Mouse (Mus musculus) ES-Bruce4 (cell line): Measurements from ENCODE around the gene Gm5148. TPM values are rescaled to one million over a fixed set of nuclear protein-coding genes. Genes with fewer than 3 reads are reported as not detected.
A peak's percentile ranks its signal among the peaks of the same experiment; 100 is the strongest.

ENCODE experiments used
- H3K27ac ChIP-seq: 2 replicates; pipeline ENCODE4 v1.5.1; 2012; ENCODE audit warnings: low read length, inconsistent platforms; ENCODE audit not compliant: insufficient read depth
- H3K27me3 ChIP-seq: 2 replicates; pipeline ENCODE4 v1.6.1; 2012; ENCODE audit warnings: mild to moderate bottlenecking, low read length, inconsistent platforms; ENCODE audit not compliant: control insufficient read depth, poor library complexity, insufficient read depth, severe bottlenecking
- H3K36me3 ChIP-seq: 2 replicates; pipeline ENCODE4 v1.6.1; 2012; ENCODE audit warnings: inconsistent platforms, mild to moderate bottlenecking, low read length, moderate library complexity; ENCODE audit not compliant: control insufficient read depth, poor library complexity, insufficient read depth, severe bottlenecking
- H3K4me1 ChIP-seq: one replicate; pipeline ENCODE4 v1.8.1; 2011; ENCODE audit warnings: low read length; ENCODE audit not compliant: control insufficient read depth, insufficient read depth
- H3K4me3 ChIP-seq: 2 replicates; pipeline ENCODE4 v1.5.1; 2011; ENCODE audit warnings: low read depth, mild to moderate bottlenecking, low read length
- H3K9ac ChIP-seq: 2 replicates; pipeline ENCODE4 v1.6.1; 2012; ENCODE audit warnings: low read depth, mild to moderate bottlenecking, inconsistent platforms; ENCODE audit not compliant: poor library complexity, severe bottlenecking
- H3K9me3 ChIP-seq: replicated peaks from 2 replicates; pipeline ENCODE4 v1.6.1; 2012; ENCODE audit warnings: mild to moderate bottlenecking, low read length, inconsistent platforms; ENCODE audit not compliant: control insufficient read depth, poor library complexity, insufficient read depth, severe bottlenecking
- CTCF ChIP-seq: IDR thresholded peaks from one replicate; pipeline ENCODE4 v1.8.1; 2011; ENCODE audit warnings: low read depth, low read length
- EP300 ChIP-seq: IDR thresholded peaks from 2 replicates; pipeline ENCODE4 v1.6.1; 2011; ENCODE audit warnings: low read depth, low read length; ENCODE audit not compliant: insufficient read depth
- POLR2A ChIP-seq: IDR thresholded peaks from one replicate; pipeline ENCODE4 v1.8.1; 2011; ENCODE audit warnings: low read length; ENCODE audit not compliant: insufficient read depth
- polyA plus RNA-seq: library from polyadenylated mRNA; stranded (reverse); fragments of >200 nt; gene quantifications from 2 replicates; pipeline ENCODE4 v1.2.4, GENCODE M21; 2011; ENCODE audit warnings: low read depth; ENCODE audit not compliant: missing spikeins, insufficient read depth, insufficient read length

Gm5148 gene
- polyA plus RNA-seq, 1 experiment = 3.1 TPM

DNA sequence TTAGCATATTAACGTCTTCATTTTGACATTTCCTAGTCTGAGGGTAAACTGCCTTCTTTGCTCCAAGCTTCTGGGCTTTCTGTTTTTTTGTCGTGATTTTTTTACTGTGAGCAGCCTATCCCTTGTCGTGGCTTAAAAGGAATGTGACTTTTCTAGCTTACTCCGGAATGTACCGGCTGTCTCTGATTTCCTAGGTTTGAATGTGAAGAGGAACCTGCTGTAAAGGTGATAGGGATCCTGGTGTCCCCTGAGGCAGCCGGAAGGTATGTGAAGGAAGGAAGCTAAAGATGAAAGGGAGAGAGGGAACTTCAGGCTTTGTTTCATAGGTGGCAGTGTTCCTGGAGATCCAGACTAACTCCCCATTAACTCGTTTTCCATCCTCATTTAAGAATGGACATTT, 56.6 kb downstream of the Gm5148 start:
- no peaks in the 10 kb centered on the region for H3K36me3 ChIP-seq
- H3K9ac ChIP-seq = no peak overlapping the region
- no peak overlapping the region for H3K4me3 ChIP-seq
- no peak overlapping the region for H3K27ac ChIP-seq
- H3K4me1 ChIP-seq = peaks cover 5% of the 10 kb centered on the region
- H3K9me3 ChIP-seq = peaks cover 11% of the 10 kb centered on the region; the same call in 1 of the 2 replicates
- no peak for TF ChIP-seq EP300
- TF ChIP-seq CTCF = no peak
- TF ChIP-seq POLR2A = no peak
- H3K27me3 ChIP-seq = no peaks in the 10 kb centered on the region

DNA sequence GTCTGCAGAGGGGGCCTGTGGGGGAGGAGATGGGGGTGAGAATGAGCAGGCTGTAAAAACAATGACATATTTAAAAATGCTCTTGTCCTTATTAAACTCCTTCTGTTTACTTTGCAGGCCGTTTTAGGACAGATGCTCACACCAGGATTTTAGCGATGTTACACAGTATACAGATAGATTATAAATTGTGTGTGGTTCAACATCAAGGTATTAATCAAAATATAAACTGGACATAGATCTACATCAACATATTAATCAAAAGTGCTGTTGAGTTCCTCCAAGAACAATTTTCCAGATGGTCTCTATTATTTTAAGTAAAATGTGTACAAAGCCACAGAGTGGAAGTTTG, 57.2 kb downstream of the Gm5148 start:
- Histone ChIP-seq H3K27ac (no peak overlapping the region), H3K4me1 (peaks cover 3% of the 10 kb centered on the region), H3K9me3 (peaks cover 11% of the 10 kb centered on the region; the same call in 1 of the 2 replicates), H3K9ac (no peak overlapping the region), H3K36me3 (no peaks in the 10 kb centered on the region), H3K4me3 (no peak overlapping the region), H3K27me3 (no peaks in the 10 kb centered on the region)
- TF ChIP-seq CTCF (no peak), POLR2A (no peak)

DNA sequence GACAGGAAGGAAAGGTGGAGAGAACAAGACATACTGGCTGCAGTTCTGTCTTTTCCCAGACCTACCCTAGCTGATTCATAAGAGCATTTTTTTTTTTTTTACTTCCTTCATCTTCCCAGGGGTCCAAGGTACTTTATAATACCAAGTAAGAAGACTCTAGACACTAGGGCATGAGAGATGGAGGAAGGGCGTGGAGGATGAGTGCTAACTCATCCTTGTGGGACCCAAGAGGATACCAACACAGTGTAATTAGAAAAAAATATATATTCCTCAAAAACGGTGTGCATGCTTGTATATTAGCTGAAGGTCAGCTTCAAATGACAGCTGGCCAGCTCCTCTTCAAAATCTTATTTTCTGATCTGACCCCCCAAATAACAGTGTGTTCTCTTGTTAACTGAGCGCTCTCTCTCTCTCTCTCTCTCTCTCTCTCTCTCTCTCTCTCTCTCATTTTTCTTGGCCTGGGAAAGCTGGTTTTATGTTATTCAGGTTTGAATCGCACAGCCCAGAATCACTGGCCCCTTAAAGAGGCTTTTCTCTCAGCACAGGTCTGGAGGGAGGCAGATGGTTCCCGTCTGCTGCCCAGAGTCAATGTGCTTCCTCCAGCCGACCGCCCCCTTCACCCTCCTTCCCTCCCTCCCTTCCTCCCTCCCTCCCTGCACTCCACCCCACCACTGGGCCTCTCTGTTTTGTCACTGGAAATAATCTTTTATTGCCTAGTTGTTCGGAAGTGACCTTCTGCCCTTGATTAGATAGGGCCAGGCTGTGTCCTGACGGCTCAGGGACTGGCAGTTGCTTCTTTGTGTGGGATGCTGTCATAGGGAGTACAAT, 57.8 kb downstream of the Gm5148 start:
- Histone ChIP-seq H3K9me3 (peaks cover 11% of the 10 kb centered on the region; the same call in 1 of the 2 replicates), H3K4me1 (peaks cover 3% of the 10 kb centered on the region), H3K9ac (no peak overlapping the region), H3K27me3 (no peaks in the 10 kb centered on the region), H3K36me3 (no peaks in the 10 kb centered on the region), H3K27ac (no peak overlapping the region), H3K4me3 (no peak overlapping the region)
- TF ChIP-seq EP300 (peak; percentile 75), POLR2A (no peak)

Other genes starting within 250 kb of the Gm5148 start
- gene Spry1, start 84.5 kb downstream of the Gm5148 start, polyA plus RNA-seq = 30.1 and 30.5 TPM in 2 replicates